Mouse (Mus musculus): ENCODE data around the gene Batf3.

DNA sequence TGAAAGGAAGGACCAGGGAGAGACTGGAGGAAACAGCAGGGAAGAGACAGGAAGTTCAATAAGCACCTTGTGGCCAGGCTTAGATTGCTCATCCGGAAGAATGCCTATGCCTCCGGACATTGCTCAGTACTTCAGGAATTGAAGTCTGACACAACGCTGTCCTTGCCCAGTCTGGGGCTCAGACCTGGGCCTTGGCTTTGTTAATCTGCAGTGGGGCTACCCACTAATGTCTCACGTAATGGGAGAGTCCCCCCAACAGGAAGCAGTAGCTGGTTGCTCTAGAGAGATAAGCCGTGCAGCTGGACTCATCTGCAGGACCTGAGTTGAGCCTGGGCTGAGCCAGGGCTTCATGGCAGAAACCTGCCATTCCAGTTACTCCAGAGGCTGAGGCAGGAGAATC is 35.3 kb downstream of the Batf3 start:
- TF ChIP-seq CTCF (IDR thresholded peaks at IDR 0.05; ENCODE audit: low read depth, low read length) (no peak), POLR2A (IDR thresholded peaks at IDR 0.05; ENCODE audit: extremely low read depth, insufficient read depth, low read length) (no peak)
